Mouse (Mus musculus): ENCODE results near the gene Stk11ip.

DNA sequence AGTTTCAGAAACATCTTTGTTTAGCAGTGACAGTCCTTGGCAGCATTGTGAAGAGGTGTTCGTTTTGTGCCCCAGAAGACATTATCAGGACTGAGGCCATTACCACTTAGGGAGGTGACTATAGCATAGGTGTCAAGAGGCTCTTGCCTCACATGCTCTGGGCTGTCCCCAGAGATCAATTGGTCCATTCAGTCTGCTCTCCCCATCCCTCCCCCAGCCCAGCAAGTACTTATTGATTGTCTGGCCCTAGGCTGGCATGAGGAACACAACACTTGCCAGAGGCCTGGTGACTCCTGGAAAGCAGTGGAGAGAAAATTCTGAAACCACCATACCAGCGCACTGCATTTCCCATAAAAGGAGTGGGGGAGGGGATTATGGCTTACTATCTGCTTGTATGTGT, 16.3 kb downstream of the Stk11ip start:
- no peak for TF ChIP-seq GATA1 (IDR thresholded peaks at IDR 0.05; ENCODE audit: low read length)
- no peak for TF ChIP-seq TAL1 (IDR thresholded peaks at IDR 0.05; ENCODE audit: low read length)

Data from erythroblast, embryonic 14.5 days (primary cell).